Mouse (Mus musculus): ENCODE measurements at regions not wholly inside any gene's neighbourhood (a gene's known extent, or its start where the extent isn't known, plus 50 kb on each side); places are given as distances from the start of the nearest gene placed in this dataset.

DNA sequence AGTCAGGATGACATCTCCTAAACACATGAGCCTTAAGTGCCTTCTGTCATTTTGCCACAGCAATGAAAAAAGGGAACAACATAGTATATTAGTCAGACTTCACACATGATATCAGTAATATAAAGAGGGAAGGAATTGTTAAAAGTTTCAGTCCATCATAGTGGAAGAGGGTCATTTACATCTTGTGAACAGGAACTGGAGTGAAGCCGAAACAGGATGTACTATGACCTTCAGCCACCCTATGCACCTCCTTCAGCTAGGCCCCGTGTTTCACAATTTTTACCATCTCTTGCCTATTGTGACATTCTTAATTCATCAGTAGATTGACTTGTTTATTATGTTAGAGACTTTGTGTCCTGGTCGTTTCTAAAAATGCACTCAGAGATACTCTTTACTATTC lies 59.8 kb upstream of the St3gal5 start:
- DNase-seq (ENCODE audit: low read depth), result no peak

DNA sequence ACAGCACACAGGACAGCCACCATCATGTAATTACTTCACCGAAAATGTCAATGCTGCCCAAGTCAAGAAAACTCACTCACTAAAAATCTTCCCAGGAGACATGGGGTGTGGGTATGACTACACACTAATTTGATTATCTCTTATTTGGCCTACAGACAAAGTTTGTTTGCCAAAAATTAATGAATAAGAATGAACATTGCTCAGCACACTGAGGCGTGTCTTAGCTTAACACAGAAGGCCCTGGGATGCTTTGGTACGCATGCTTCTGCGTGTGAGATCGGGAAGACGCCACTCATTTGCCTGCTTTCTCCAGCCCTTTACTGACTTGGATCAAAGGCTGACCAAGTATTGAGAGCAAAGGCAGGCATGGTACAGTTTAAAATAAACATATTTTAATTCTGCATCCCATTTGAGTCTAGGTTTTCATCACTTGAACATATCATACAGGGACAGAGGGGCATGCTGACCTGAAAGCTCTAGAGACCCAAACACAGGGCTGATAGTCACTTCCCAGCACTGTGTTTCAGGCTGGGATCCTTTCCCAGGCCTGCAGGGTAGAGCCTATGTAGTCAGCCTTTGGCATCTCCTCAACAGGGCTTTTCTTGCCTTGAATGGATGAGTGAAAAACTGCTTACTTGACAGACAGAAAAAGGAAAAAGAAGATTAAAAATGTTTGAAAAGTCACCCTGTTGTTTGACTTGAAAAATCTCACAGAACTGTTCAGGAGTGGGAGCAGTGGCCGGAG lies 53.3 kb upstream of the St3gal5 start:
- peak; percentile 82 for DNase-seq (ENCODE audit: low read depth)

Measured in NIH3T3 (cell line).